Mouse (Mus musculus) heart, postnatal 0 days (tissue): ENCODE results near the gene Myo10. TPM values are rescaled to one million over a fixed set of nuclear protein-coding genes. Genes with fewer than 3 reads are reported as not detected.
A peak's percentile ranks its signal among the peaks of the same experiment; 100 is the strongest.

Experiments used
- ATAC-seq: fragments of 200-750 bp; cut with Nextera tagmentation; 2 replicates; pipeline ENCODE4 v1.8.0; 2017; ENCODE audit warnings: low read depth, moderate number of reproducible peaks, moderate library complexity; ENCODE audit not compliant: insufficient read depth
- DNase-seq: peaks from one replicate; pipeline ENCODE4 v3.0.0-alpha.2; 2016; ENCODE audit warnings: low spot score
- H3K27ac ChIP-seq: fragments of 300-500 bp; sonication (generic); 2 replicates; pipeline ENCODE4 v1.5.1; 2014; ENCODE audit warnings: low read depth, mild to moderate bottlenecking
- H3K27me3 ChIP-seq: fragments of 300-500 bp; sonication (generic); 2 replicates; pipeline ENCODE4 v1.6.1; 2014; ENCODE audit warnings: low read length, mixed read lengths; ENCODE audit not compliant: control insufficient read depth, insufficient read depth
- H3K36me3 ChIP-seq: fragments of 300-500 bp; sonication (generic); replicated peaks from 2 replicates; pipeline ENCODE4 v1.6.1; 2014; ENCODE audit warnings: low read length, mixed read lengths; ENCODE audit not compliant: control insufficient read depth, insufficient read depth
- H3K4me1 ChIP-seq: fragments of 300-500 bp; sonication (generic); 2 replicates; pipeline ENCODE4 v1.6.1; 2014; ENCODE audit warnings: antibody characterized with exemption; ENCODE audit not compliant: control insufficient read depth, insufficient read depth
- H3K4me2 ChIP-seq: fragments of 300-500 bp; sonication (generic); 2 replicates; pipeline ENCODE4 v1.6.1; 2014; ENCODE audit warnings: low read depth, mild to moderate bottlenecking, low read length, moderate library complexity
- H3K4me3 ChIP-seq: fragments of 300-500 bp; sonication (generic); 2 replicates; pipeline ENCODE4 v1.5.1; 2014; ENCODE audit warnings: low read depth, low read length
- H3K9ac ChIP-seq: fragments of 300-500 bp; sonication (generic); replicated peaks from 2 replicates; pipeline ENCODE4 v1.6.1; 2014; ENCODE audit warnings: low read depth, low read length, mixed read lengths
- H3K9me3 ChIP-seq: fragments of 300-500 bp; sonication (generic); replicated peaks from 2 replicates; pipeline ENCODE4 v1.6.1; 2016; ENCODE audit warnings: low read length; ENCODE audit not compliant: control insufficient read depth
- CTCF ChIP-seq: IDR thresholded peaks from 2 replicates; pipeline ENCODE4 v1.5.1; 2016; ENCODE audit warnings: antibody characterized with exemption, control low read depth, low read depth
- EP300 ChIP-seq: IDR thresholded peaks from 2 replicates; pipeline ENCODE4 v1.6.1; 2016; ENCODE audit warnings: antibody characterized with exemption, low read depth
- WGBS: fragments of 180-500 bp; shearing (Covaris S2); extraction: QIAGEN DNeasy Blood & Tissue Kit; methylation state at CpG from one replicate; pipeline ENCODE4 v1.1.7; 2014; 5-methylcytosine and 5-hydroxymethylcytosine counted together
- polyA plus RNA-seq: library from polyadenylated mRNA; unstranded; fragments of >200 nt; fragmentation: Nextera tagmentation; extraction: Ambion mirVana; gene quantifications from 2 replicates; pipeline ENCODE4 v1.2.1, GENCODE M21; 2015
- total RNA-seq: library from RNA; depleted of rRNA; stranded (reverse); fragments of >200 nt; gene quantifications from 2 replicates; pipeline ENCODE4 v1.2.3, GENCODE M21; 2014; ENCODE audit warnings: low replicate concordance

Gene Myo10
- total and polyA plus RNA-seq, 2 experiments from 2014 or later: 6.2 to 7.6 TPM

DNA sequence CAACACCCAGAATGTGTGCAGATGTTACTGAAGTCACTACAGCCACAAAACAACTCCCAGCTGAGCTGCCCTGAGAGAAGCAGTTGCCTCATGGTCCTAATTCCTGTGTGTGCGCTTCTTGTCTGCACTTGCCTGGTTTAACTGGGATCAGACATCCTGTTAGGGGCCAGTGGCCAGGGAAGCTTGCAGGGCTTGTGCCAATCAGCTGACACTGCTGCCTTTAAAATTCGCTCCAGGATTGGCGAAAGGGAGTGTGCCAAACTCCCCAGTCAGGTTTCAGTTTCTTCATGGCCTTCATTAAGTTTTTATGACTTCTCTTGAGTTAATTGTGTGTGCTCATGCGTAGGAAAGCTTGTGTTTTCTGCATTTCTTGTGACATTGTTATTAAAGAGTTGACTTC is 3.1 kb downstream of the Myo10 start:
- Histone ChIP-seq H3K36me3 (no peaks in the 10 kb centered on the region), H3K9ac (no peak overlapping the region), H3K27me3 (no peaks in the 10 kb centered on the region), H3K4me3 (no peak overlapping the region), H3K4me2 (no peak overlapping the region), H3K9me3 (no peaks in the 10 kb centered on the region), H3K4me1 (no peaks in the 10 kb centered on the region), H3K27ac (no peak overlapping the region)
- TF ChIP-seq EP300 (no peak), CTCF (no peak)
- WGBS: 82% methylated on average over 4 of the region's 4 CpGs
- no peak for DNase-seq
- no peak for ATAC-seq

DNA sequence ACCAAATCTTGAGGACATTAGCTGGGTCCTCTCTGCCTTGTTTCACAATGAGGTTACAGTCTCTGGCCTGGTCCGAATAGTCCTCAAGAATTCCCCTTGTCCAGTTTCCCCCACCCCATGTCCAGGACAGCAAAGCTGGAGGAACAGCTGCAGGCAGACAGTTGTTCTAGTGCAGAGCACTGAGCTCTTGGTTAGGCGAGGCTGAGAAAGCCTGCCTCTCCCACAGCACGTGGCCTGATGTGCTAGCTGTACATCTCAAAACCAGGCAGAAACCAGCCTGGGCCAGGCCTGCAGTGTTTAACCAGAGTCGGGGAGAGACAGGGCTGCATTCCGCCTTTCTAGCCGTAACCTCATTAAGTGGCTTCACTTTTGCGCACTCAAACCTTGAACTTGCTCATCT is 4.7 kb downstream of the Myo10 start:
- no peak overlapping the region for H3K27ac ChIP-seq
- H3K4me1 ChIP-seq: no peaks in the 10 kb centered on the region
- WGBS: 84% methylated on average over 7 of the region's 7 CpGs
- no peak overlapping the region for H3K4me2 ChIP-seq
- TF ChIP-seq EP300: no peak
- H3K4me3 ChIP-seq: no peak overlapping the region
- H3K9ac ChIP-seq: no peak overlapping the region
- H3K9me3 ChIP-seq: no peaks in the 10 kb centered on the region
- H3K27me3 ChIP-seq: no peaks in the 10 kb centered on the region
- no peak for ATAC-seq
- no peak for DNase-seq
- no peaks in the 10 kb centered on the region for H3K36me3 ChIP-seq

DNA sequence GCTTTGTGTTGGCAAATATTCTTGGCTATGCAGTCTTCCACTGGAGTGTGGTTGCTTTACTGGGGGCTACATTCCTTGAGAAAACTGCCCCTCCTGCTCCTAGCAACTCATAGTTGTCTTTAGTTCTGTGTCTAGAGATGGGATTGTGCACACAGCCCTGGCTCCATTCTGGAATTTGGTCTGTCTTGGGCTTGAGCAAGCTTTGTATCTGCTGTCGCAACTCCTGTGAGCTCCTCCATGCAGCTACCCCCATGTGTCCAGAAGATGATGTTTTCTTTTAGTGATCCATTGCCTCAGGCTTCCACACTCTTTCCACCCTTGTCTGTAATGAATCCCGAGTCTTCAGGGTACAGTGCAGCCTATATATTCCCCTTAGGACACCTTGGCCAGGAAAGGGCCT is 5.9 kb downstream of the Myo10 start:
- Histone ChIP-seq H3K4me3 (no peak overlapping the region), H3K9me3 (no peaks in the 10 kb centered on the region), H3K36me3 (no peaks in the 10 kb centered on the region), H3K4me1 (peaks cover 8% of the 10 kb centered on the region), H3K9ac (no peak overlapping the region), H3K4me2 (no peak overlapping the region), H3K27me3 (no peaks in the 10 kb centered on the region), H3K27ac (no peak overlapping the region)
- DNase-seq: no peak
- ATAC-seq: no peak
- WGBS: 89% methylated on average over 2 of the region's 2 CpGs
- TF ChIP-seq CTCF: no peak
- no peak for TF ChIP-seq EP300

DNA sequence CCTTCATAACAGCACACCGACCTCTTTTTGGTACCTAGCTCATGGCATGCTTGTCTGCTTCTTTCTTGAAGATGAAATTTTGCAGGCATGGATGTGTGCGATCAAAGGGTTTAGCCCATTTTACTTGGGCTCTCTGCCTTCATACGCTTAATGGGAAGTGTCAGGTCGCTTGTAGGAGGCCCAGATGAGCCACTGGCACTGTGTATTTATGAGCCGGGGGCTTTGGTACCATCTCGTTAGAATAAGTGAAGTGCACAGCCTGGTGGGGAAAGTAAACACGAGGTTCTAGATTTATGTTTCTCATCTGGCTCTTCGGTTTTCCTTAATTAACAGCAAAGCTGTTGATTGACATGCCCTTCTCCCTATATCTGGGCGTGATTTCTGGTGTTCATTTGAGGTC is 8.4 kb downstream of the Myo10 start:
- TF ChIP-seq CTCF: no peak
- no peak for TF ChIP-seq EP300
- H3K9me3 ChIP-seq: no peaks in the 10 kb centered on the region
- no peak overlapping the region for H3K4me3 ChIP-seq
- H3K4me1 ChIP-seq: peaks cover 15% of the 10 kb centered on the region
- H3K4me2 ChIP-seq: no peak overlapping the region
- H3K9ac ChIP-seq: no peak overlapping the region
- 85% methylated on average over 9 of the region's 9 CpGs for WGBS
- DNase-seq (no peak), ATAC-seq (no peak)
- H3K27ac ChIP-seq: no peak overlapping the region
- no peaks in the 10 kb centered on the region for H3K27me3 ChIP-seq
- no peaks in the 10 kb centered on the region for H3K36me3 ChIP-seq

DNA sequence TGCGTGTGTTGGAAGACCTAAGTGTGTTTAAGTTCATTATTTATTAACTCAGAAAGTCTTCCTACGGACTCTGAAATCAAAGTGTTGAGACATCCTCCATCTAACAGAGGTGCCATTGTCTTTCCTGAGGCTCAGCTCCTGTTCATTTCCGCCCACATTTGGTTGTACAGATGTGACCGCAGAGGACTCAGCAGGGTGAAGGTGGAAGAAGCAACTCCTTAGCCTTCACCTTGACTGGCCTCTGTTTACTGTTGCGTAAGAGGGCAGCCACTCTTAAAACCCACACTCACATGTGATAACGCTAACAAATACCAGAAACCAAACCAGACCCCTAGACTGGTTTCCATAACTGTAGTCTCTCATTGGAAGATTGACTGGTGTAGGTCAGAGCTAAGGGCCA is 9.0 kb downstream of the Myo10 start:
- H3K9me3 ChIP-seq: no peaks in the 10 kb centered on the region
- TF ChIP-seq CTCF: no peak
- TF ChIP-seq EP300: no peak
- 92% methylated on average over 6 of the region's 6 CpGs for WGBS
- no peak overlapping the region for H3K4me3 ChIP-seq
- H3K36me3 ChIP-seq: no peaks in the 10 kb centered on the region
- no peak for ATAC-seq
- H3K27me3 ChIP-seq: no peaks in the 10 kb centered on the region
- no peak for DNase-seq
- peaks cover 15% of the 10 kb centered on the region for H3K4me1 ChIP-seq
- no peak overlapping the region for H3K9ac ChIP-seq
- no peak overlapping the region for H3K4me2 ChIP-seq
- no peak overlapping the region for H3K27ac ChIP-seq

DNA sequence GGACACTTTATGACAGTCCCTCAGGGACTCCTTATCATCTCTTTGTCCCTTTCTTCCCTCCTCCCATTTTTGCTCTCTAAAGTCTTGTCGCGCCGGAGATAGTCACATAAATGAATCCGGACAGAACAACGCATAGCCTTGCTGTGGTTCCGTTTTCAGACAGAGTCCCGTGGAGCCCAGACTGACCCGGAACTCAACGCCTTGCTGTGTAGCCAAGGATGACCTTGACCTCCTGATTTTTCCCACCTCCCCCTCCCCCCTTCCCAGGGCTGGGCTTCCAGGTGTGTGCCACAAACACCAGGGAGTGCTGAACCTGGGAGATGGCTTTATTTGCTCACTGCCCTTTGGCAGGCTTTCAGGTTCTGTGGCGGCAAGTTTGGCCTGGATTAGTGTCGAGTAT is 10.6 kb downstream of the Myo10 start:
- Histone ChIP-seq H3K4me1 (peaks cover 19% of the 10 kb centered on the region), H3K27ac (no peak overlapping the region)
- WGBS: 67% methylated on average over 11 of the region's 11 CpGs

More for the DNA sequence above, 10.6 kb downstream of the Myo10 start:
- Histone ChIP-seq H3K9ac (no peak overlapping the region), H3K27me3 (no peaks in the 10 kb centered on the region), H3K9me3 (no peaks in the 10 kb centered on the region), H3K36me3 (no peaks in the 10 kb centered on the region), H3K4me3 (no peak overlapping the region), H3K4me2 (peak overlapping the region; percentile 10; the same call in 1 of the 2 replicates)
- DNase-seq (no peak), ATAC-seq (peak; percentile 28; the same call in 1 of the 2 replicates)
- TF ChIP-seq EP300 (no peak), CTCF (no peak)
